Mouse (Mus musculus) midbrain, postnatal 0 days (tissue): ENCODE results near the gene Myo5a. TPM values are rescaled to one million over a fixed set of nuclear protein-coding genes. Genes with fewer than 3 reads are reported as not detected.

ENCODE experiments used
- ATAC-seq: fragments of 200-750 bp; cut with Nextera tagmentation; 2 replicates; pipeline ENCODE4 v1.8.0; 2017; ENCODE audit warnings: moderate number of reproducible peaks, mild to moderate bottlenecking, moderate TSS enrichment, moderate library complexity; ENCODE audit not compliant: low FRiP score
- DNase-seq: peaks from one replicate; pipeline ENCODE4 v3.0.0-alpha.2; 2015; ENCODE audit warnings: low spot score
- H3K27ac ChIP-seq: fragments of 300-500 bp; sonication (generic); 2 replicates; pipeline ENCODE4 v1.5.1; 2014; ENCODE audit warnings: low read depth, mild to moderate bottlenecking, low read length, mixed read lengths
- H3K27me3 ChIP-seq: fragments of 300-500 bp; sonication (generic); 2 replicates; pipeline ENCODE4 v1.6.1; 2014; ENCODE audit warnings: low read length, control low read depth, mixed read lengths; ENCODE audit not compliant: insufficient read depth
- H3K36me3 ChIP-seq: fragments of 300-500 bp; sonication (generic); 2 replicates; pipeline ENCODE4 v1.6.1; 2014; ENCODE audit warnings: low read length, control low read depth, mixed read lengths; ENCODE audit not compliant: insufficient read depth
- H3K4me1 ChIP-seq: fragments of 300-500 bp; sonication (generic); 2 replicates; pipeline ENCODE4 v1.6.1; 2014; ENCODE audit warnings: mild to moderate bottlenecking, control low read depth, antibody characterized with exemption, low read length, mixed read lengths; ENCODE audit not compliant: insufficient read depth
- H3K4me2 ChIP-seq: fragments of 300-500 bp; sonication (generic); 2 replicates; pipeline ENCODE4 v1.6.1; 2014; ENCODE audit warnings: low read depth, mild to moderate bottlenecking, low read length, mixed read lengths; ENCODE audit not compliant: poor library complexity, severe bottlenecking
- H3K4me3 ChIP-seq: fragments of 300-500 bp; sonication (generic); 2 replicates; pipeline ENCODE4 v1.5.1; 2014; ENCODE audit warnings: low read depth, mild to moderate bottlenecking, low read length, moderate library complexity
- H3K9ac ChIP-seq: fragments of 300-500 bp; sonication (generic); replicated peaks from 2 replicates; pipeline ENCODE4 v1.6.1; 2014; ENCODE audit warnings: mild to moderate bottlenecking, low read length, moderate library complexity, mixed read lengths; ENCODE audit not compliant: poor library complexity, severe bottlenecking
- H3K9me3 ChIP-seq: fragments of 300-500 bp; sonication (generic); 2 replicates; pipeline ENCODE4 v1.6.1; 2016; ENCODE audit warnings: low read length, control low read depth
- CTCF ChIP-seq: IDR thresholded peaks from 2 replicates; pipeline ENCODE4 v1.5.1; 2016; ENCODE audit warnings: antibody characterized with exemption, mild to moderate bottlenecking
- WGBS: fragments of 180-500 bp; shearing (Covaris S2); extraction: QIAGEN DNeasy Blood & Tissue Kit; methylation state at CpG from one replicate; pipeline ENCODE4 v1.1.7; 2014; 5-methylcytosine and 5-hydroxymethylcytosine counted together
- polyA plus RNA-seq: library from polyadenylated mRNA; unstranded; fragments of >200 nt; fragmentation: Nextera tagmentation; extraction: Ambion mirVana; gene quantifications from 2 replicates; pipeline ENCODE4 v1.2.1, GENCODE M21; 2015
- total RNA-seq: library from RNA; depleted of rRNA; stranded (reverse); fragments of >200 nt; gene quantifications from 2 replicates; pipeline ENCODE4 v1.2.3, GENCODE M21; 2014

Myo5a gene
- total and polyA plus RNA-seq, 2 experiments from 2014 or later, result 37.8 to 125 TPM

DNA sequence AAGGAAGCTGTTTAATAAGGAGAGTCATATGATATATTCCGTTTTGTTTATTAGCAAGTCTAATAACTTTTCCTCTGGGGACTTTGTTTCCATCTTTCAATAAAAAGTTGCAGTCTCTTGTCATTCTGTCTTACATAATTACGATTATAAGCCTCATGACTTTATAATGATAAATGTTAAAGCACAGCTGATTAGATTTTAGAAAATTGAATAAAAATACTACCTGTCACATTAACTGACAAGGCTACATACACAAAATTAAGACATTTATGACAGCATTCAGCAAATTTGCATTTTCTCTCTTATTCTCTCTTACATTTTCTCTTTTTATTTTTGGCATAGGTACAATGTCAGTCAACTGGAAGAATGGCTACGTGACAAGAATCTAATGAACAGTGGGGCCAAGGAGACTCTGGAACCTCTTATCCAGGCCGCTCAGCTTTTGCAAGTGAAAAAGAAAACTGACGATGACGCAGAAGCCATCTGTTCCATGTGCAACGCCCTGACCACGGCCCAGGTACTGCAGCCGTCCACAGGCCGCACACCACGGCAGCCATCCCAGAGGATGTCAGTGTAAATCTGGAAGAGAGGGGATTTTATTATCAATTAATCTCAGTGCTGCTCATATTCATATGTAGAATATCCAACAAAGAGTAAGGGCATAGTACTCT lies 144.1 kb downstream of the Myo5a start:
- H3K27me3 ChIP-seq, result no peaks in the 10 kb centered on the region
- WGBS, result 81% methylated on average over 11 of the region's 11 CpGs
- H3K36me3 ChIP-seq, result peaks cover 59% of the 10 kb centered on the region
- H3K4me2 ChIP-seq, result no peak overlapping the region
- no peak overlapping the region for H3K9ac ChIP-seq
- H3K4me3 ChIP-seq, result no peak overlapping the region
- ATAC-seq, result no peak
- DNase-seq, result peak; percentile 30
- no peaks in the 10 kb centered on the region for H3K9me3 ChIP-seq
- no peaks in the 10 kb centered on the region for H3K4me1 ChIP-seq
- H3K27ac ChIP-seq, result no peak overlapping the region
- no peak for TF ChIP-seq CTCF

DNA sequence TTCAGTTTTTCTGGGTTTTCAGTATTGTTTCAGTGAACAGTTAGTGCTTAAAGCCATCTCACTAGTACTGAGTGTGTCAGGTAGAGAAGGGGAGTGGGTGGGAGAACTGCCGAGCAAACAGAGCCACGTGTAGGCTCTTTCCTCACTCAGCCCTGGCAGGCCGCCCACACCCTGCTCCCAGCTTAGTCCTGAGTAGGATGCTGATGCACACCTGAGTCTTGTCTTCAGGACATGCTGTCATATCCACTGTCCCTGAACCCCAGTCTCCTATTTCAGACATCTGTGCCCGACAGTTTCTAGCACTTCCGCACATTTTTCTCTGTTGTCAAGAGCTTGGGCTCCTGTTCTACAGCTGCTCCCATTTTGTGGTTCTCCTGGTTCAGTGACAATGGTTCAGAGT lies 149.1 kb downstream of the Myo5a start:
- Histone ChIP-seq H3K9me3 (no peaks in the 10 kb centered on the region), H3K27ac (no peak overlapping the region), H3K4me2 (no peak overlapping the region), H3K27me3 (no peaks in the 10 kb centered on the region), H3K9ac (no peak overlapping the region), H3K36me3 (peaks cover 27% of the 10 kb centered on the region), H3K4me1 (no peaks in the 10 kb centered on the region), H3K4me3 (no peak overlapping the region)
- ATAC-seq, result no peak
- 84% methylated on average over 5 of the region's 5 CpGs for WGBS
- DNase-seq, result no peak
- TF ChIP-seq CTCF, result no peak

DNA sequence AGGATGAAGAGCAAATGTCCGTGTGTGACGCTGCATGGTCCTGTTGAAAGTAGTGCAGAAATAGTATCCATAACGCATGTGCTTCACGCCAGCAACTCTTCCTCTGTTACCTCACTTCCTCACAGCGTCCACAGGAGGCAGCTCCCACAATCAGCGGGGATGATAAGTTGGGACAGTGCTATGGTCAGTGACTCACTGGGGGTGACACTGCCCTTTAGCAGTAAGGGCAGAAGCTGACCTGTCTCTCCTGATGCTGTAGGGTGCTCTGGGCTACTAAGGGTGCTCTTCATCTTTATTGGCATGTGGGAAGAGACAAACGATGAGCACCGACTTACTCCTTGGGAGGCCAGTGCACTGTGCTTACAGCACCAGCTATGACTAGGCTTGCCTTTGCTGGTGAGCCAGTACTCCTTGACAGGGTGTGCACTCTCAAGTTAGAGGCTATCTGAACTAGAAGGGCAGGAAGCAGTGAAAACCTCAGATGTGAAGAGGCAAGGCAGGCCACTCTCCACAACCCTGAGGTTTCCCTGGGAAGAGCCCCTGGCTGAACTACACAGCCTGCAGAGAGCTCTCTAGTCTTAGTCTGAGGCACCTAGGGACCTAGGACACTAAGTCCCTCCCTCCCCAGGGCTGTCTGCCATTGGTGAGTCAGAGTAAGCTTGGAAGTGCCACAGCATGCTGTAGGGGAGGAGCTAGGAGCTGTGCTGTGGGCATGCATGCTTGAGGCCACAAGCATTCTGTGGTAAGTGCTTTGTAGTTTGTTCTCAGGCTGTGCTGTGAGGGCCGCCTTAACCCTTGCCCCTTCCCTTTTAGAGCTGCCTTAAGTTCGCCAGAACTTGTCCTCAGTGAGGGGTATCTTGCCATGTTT lies 150.8 kb downstream of the Myo5a start:
- Histone ChIP-seq H3K27me3 (no peaks in the 10 kb centered on the region), H3K9ac (no peak overlapping the region), H3K9me3 (no peaks in the 10 kb centered on the region), H3K4me3 (no peak overlapping the region), H3K27ac (no peak overlapping the region), H3K36me3 (peaks cover 12% of the 10 kb centered on the region), H3K4me1 (no peaks in the 10 kb centered on the region), H3K4me2 (no peak overlapping the region)
- 70% methylated on average over 10 of the region's 10 CpGs for WGBS
- TF ChIP-seq CTCF, result no peak
- DNase-seq, result peak; percentile 18
- no peak for ATAC-seq

DNA sequence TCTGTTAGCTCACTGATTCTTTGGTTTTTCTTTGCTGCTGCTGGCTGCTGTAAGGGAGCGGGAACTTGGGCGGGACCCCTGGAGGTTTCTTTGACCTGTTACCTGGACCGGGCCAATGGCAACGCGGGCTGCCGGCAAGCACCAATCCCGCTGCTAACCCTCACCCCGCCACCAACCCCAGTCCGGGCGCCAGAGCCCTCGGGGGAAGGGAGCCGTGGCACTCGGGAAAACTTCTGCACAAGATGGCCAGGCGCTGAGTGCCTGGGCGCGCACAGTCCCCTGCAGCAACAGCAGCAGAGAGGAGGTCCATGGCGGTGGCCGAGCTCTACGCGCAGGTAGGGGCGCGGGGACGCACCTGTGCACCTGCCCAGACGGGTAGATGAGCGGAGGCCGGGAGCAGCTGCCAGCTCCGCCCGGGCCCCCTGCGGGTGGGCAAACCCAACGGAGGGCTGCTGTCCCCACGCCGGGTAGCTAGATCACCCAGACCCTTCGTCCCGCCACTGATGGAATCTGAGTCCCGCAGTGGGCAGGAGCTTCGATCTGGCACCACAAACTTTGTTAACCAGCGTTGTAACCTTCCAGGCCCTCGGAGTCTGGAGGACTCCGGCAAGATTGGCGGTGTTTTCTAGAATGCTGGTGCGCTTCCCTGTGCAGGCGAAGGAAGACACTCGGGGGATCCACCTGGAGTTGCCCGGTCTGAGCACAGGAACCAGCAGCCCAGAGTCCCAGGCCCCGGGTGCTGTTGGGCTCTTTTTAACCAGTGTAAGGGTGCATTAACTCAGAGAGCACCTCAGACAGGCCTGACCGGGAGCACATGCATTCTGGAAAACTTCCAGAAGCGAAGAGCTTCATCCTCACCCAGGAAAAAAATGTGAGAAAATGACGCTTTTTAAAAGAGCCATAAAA lies 161.3 kb downstream of the Myo5a start, which contains the start of gene Myo5c:
Gene Myo5c, plus strand, starts transcription at position 180 of the 906 bp plus-strand sequence.
- H3K27me3 ChIP-seq, result peaks cover 12% of the 10 kb centered on the region
- H3K4me2 ChIP-seq, result peak within 1 kb of the TSS; percentile 55
- H3K9ac ChIP-seq, result no peak within 1 kb of the TSS
- TF ChIP-seq CTCF, result no peak
- no peaks in the 10 kb centered on the region for H3K9me3 ChIP-seq
- no peak within 1 kb of the TSS for H3K27ac ChIP-seq
- H3K36me3 ChIP-seq, result no peaks in the 10 kb centered on the region
- ATAC-seq, result no peak
- peak within 1 kb of the TSS; percentile 28 for H3K4me3 ChIP-seq
- peaks cover 5% of the 10 kb centered on the region for H3K4me1 ChIP-seq
- no peak for DNase-seq
- WGBS, result 5% methylated on average over 45 of the region's 48 CpGs

DNA sequence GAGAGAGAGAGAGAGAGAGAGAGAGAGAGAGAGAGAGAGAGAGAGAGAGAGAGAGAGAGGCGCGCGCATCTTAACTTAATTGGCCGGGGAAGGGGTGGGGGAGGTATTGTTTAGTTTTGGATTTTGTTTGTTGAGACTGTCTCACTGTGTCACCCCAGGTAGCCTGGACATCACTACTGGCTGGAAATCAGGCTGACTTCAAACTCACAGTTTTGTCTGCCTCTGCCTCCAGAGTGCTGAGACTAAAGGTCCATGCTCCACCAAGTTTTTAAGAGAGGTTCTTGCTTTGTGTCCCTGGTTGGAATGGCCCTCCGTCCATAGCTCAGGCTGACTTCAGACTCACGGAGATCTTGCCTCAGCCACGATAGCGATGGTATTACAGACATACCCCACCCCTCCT lies 162.0 kb downstream of the Myo5a start:
- 48% methylated on average over 8 of the region's 8 CpGs for WGBS
- Histone ChIP-seq H3K4me2 (no peak overlapping the region), H3K27me3 (peaks cover 12% of the 10 kb centered on the region), H3K36me3 (no peaks in the 10 kb centered on the region), H3K4me1 (peaks cover 5% of the 10 kb centered on the region), H3K9me3 (no peaks in the 10 kb centered on the region), H3K9ac (no peak overlapping the region), H3K4me3 (no peak overlapping the region), H3K27ac (no peak overlapping the region)
- DNase-seq (no peak), ATAC-seq (no peak)
- TF ChIP-seq CTCF, result no peak
